Mouse (Mus musculus): ENCODE results near the gene Sowahb.

The Sowahb gene

GRCm38 (mm10) chr5:93044584-93045370, at the start of gene Sowahb:
Gene Sowahb (minus strand): TSS chr5:93045022.
- peak; percentile 91 to 94 for DNase-seq

- peak; percentile 48 to 54 for DNase-seq
Measured at GRCm38 (mm10) chr5:93093638-93094527, 49.1 kb upstream of the Sowahb start.

GRCm38 (mm10) chr5:93092857-93093622, 48.2 kb upstream of the Sowahb start, which contains the start of gene Sept11:
Gene Sept11 (plus strand): TSS chr5:93093437.
- DNase-seq = peak; percentile 96

DNA sequence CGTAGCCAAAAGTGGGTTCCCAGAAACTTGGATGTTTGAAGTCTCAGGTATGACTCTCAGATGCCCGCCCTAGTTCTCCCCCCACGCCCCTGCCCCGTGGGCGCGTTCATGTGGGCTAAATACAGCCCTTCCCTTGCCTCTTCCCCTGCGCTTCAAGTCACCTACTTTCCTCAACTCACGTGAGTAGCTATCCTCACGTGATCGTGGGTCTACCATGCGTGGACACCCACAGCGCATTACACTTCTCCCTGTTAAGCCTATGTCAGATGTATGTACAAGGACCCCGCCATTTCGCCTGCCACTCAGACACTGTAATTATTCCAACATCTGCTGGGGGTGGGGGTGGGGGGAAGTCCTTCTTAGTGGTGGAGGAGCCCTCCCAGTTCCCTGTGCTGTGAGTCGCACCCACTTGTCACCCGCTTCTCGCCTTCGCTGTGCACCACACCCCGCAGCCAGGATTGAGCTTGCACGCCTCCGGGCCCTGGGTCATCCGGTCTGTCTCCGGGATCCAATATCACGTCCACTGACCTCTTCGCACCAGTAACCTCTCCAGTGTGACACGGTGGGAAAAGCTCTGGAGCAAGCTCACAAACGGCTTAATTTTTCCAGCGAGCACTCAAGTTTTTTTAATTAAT, 47.4 kb upstream of the Sowahb start:
- peak; percentile 30 to 55 for DNase-seq

- DNase-seq = no peak
Measured at GRCm38 (mm10) chr5:93091266-93091665, 46.4 kb upstream of the Sowahb start.

GRCm38 (mm10) chr5:93085900-93086299, 41.1 kb upstream of the Sowahb start:
- no peak for DNase-seq

GRCm38 (mm10) chr5:93085015-93085598, 40.3 kb upstream of the Sowahb start:
- DNase-seq = peak; percentile 39 to 72

DNA sequence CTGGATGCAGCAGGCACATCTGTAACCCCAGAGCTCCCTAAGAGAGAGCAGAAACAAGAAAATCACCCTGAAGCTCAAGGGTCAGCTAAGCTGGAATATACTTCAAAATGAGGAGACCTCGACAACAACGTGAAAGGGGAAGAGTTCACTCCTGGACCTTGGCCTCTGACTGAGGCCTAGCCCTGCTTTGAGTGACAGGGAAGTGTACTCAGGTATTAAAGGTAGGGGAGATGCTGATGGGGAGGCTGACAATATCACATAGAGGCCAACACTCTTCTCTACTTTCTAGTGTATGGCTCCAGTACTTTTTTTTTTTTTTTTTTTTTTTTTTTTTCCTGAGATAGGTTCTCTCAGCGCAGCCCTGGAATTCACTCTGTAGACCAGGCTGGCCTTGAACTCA, 34.8 kb upstream of the Sowahb start:
- no peak for DNase-seq

DNA sequence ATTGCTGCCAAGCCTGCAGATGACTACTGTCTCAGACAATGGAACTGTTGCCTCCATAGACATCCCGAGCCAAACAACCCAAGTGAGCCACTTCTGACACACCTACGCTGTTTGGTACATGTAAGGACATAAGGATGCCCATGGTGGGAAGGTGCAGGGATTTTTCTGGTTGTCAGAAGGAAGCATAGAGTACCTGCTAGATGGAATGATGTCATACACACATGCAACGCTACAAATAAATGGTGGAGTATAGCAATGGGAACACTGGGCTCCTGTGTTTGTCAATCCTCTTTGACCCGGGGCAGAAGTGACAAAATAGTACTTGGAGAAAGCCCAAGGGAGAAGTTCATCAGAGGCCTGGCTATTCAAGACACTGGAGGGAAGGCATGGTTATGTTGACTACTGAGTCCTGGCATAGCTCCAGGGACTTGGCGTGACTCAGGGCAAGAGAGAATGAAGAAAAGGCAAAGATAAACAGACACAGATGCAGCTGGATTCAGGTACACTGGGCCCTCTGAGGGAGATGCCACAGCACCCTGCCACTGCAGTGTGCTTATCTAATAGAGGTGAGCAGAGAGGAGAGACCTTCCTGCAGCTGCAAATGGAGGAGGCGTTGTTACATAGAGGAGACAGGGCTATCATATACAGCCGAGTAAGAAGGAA, 33.0 kb upstream of the Sowahb start:
- DNase-seq = no peak

- DNase-seq = no peak
Measured at GRCm38 (mm10) chr5:93060865-93061264, 16.0 kb upstream of the Sowahb start.

DNA sequence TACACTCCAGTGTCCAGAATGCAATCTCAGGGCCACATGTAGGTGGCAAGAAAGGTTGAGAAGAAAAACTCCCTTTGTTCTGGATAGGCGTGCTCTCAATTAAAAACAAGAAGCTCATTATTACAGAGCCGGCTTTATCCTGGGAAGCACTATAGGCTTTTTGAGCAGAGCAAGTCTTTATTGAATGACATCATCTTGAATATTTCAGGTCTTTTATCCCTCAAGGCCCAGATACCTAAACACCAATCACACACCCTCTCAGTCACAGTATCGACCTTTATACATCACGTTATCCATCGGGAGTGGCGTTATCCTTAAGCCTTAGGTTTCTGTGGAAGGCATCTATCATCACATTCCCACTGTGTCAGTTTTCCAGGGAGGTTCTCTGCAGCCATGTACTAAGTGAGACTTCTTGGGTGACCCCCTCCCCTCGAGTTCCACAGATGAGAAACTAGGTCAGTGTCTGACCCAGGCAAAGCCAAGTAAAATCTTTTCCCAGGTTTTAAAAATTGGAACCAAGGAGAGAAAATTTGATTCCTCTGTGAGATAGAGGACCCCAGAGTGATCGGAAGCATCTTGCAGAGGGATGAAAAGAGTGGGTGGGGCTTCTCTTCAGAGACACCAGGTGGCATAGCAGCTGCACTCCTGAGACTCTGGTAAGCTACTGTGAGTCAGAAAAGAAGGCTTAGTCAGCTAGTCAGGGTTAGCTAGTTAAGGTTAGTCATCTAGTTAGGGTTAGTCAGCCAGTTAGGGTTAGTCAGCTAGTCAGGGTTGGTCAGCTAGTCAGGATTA, 9.0 kb upstream of the Sowahb start:
- DNase-seq = peak in 1 of 2 experiments; percentile 13

DNA sequence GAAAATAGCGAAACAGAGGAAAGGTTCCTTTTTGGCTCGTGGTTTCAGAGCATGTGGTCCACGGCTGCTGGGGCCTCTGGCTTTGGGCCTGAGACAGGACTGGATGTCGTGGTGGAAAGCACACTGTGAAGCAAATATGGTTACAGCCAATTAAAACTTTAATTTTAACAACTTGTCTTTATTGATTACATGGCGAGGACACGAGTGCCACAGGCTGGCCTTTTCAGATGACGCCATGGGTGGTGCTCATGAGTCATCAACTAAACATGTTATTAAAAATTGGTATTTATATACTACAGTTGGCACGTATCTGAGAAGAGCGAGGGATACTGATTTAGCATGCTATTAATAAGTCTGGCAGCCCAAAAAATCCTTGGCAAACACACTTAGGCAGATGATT, 7.1 kb upstream of the Sowahb start:
- DNase-seq = peak; percentile 79 to 81

DNA sequence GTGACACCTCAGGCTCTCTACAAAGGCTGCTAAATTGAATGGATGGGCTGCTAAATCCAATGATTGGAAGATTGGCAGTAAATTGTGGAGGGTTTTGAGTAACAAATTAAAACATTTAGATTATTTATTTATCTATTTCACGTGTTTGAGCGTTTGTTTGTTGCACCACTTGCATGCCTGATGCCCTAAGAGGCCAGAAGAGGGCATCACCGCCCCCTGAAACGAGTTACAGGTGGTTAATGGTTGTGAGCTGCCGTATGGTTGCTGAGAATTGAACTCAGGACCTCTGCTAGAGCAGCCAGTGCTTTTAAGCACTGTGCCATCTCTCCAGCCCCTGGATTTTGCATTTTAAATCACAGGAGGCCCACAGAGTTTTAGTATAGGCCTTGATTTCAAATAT, 6.2 kb upstream of the Sowahb start:
- peak in 1 of 2 experiments; percentile 17 for DNase-seq

- peak in 1 of 2 experiments; percentile 17 for DNase-seq
Measured at GRCm38 (mm10) chr5:93049971-93050370, 5.1 kb upstream of the Sowahb start.

GRCm38 (mm10) chr5:93048481-93049240, 3.8 kb upstream of the Sowahb start:
- DNase-seq = peak; percentile 88

DNA sequence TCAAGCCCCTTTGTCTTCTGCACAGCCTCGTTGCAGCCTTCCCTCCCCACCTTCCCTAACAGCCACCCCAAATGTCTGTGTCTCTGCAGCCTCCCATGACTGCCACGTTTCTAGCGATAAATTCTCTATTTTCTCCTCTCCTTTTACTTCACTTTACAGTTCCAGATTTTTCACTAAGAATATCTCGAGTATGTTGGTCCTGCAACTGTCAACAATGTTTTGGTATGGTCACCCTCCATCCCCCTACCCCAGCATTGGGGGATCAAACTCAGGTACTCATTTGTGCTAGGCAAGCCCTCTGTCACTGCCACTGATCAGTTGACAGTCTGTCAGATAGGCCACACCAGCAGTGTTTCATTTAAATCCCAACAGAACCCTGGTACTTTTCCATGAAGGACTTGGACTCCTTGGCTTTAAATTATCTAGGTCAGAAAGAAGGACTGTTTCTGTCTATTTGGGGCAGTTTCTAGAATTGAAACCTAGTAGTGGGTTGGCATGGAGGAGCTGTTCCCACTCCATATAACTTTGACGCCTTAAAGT, 1.6 kb upstream of the Sowahb start:
- peak; percentile 50 to 54 for DNase-seq

- no peak for DNase-seq
Measured at GRCm38 (mm10) chr5:93045371-93045714, 521 bp upstream of the Sowahb start.

GRCm38 (mm10) chr5:93043688-93044583, 886 bp downstream of the Sowahb start:
- DNase-seq = peak; percentile 62 to 69
